In the genomic region with DNA sequence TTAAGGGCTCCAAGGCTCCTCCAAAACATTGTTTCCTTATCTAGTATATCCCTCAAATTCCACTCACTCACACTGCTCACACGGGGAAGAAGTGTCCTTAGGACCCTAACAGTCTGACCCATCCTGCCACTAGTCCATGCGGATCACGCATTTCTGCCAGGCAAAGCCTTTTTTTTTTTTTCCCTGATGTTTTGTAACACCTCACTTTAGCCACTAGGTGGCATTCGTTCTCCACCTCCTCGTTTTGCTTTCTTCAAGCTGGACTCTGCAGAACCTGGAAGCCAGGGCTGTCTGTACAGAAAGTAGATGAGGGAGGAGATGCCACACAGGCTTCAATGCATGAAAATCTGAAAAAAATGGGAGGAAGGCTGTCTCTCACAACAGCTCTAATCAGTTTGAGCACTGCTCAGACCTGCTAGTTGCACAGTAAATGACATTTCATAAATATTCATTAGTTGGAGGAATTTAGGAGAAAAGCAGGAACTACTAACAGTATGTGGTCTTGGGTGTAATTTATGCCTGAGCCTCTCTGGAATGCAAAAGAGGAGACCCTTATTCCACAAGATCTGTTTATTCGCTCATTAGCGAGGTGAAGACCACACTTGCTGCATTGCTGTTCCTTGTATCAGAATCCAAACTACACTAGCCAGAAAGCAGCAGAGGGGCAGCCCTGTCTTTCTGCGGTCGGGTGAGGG, we compare ENCODE assay signal across 9 mouse cellular contexts. TPM values are rescaled to one million over a fixed set of nuclear protein-coding genes. Genes with fewer than 3 reads are reported as not detected.
DNase-seq lines count a peak whose midpoint lies in the region; ATAC-seq and TF ChIP-seq lines count a peak whose summit lies in the region.
"Had no signal": no experiment of that assay in that cellular context is flagged by ENCODE, and none has a peak within 500 bp of the region (broad histone marks: within the 10 kb centered on the region; RNA-seq: fewer than 3 reads in every experiment).

No protein-coding gene starts in this region.

- no peak for TF ChIP-seq POLR2A in bone marrow, adult 2 months (IDR thresholded peaks at IDR 0.05; ENCODE audit: borderline replicate concordance, control insufficient read depth, low read depth, low read length)

- no peak overlapping the region for H3K4me3 ChIP-seq in bone marrow, adult 2 months (replicated peaks; ENCODE audit: control insufficient read depth, low read depth, low read length)
- H3K4me3 ChIP-seq in embryonic facial prominence, embryonic 12.5 days = no peak overlapping the region
- H3K4me3 ChIP-seq in hindbrain, embryonic 13.5 days = no peak overlapping the region
- H3K4me3 ChIP-seq: erythroblast, embryonic 14.5 days had no signal

- no peak overlapping the region for H3K27ac ChIP-seq in bone marrow, adult 2 months (ENCODE audit: control insufficient read depth, insufficient read depth, low read depth, low read length, poor library complexity)
- H3K27ac ChIP-seq in embryonic facial prominence, embryonic 12.5 days = no peak overlapping the region
- 0 out of 2 replicates have a peak overlapping the region, but pooled peaks have one; percentile 58 for H3K27ac ChIP-seq in hindbrain, embryonic 13.5 days

- no peak overlapping the region for H3K4me2 ChIP-seq in embryonic facial prominence, embryonic 12.5 days (replicated peaks)
- H3K4me2 ChIP-seq in hindbrain, embryonic 13.5 days = no peak overlapping the region

- no peak overlapping the region for H3K9ac ChIP-seq in embryonic facial prominence, embryonic 12.5 days
- 0 out of 2 replicates have a peak overlapping the region, but pooled peaks have one; percentile 35 for H3K9ac ChIP-seq in hindbrain, embryonic 13.5 days

- H3K36me3 ChIP-seq in embryonic facial prominence, embryonic 12.5 days = no peaks in the 10 kb centered on the region
- H3K36me3 ChIP-seq in hindbrain, embryonic 13.5 days = no peaks in the 10 kb centered on the region
- H3K36me3 ChIP-seq in splenic B cell, adult 2 months (ENCODE audit: control insufficient read depth, insufficient read depth, low read length, poor library complexity, severe bottlenecking) = no peaks in the 10 kb centered on the region

- 22% methylated on average over 9 of the region's 9 CpGs for whole genome bisulfite sequencing in bone marrow, adult 2 months
- WGBS in embryonic facial prominence, embryonic 12.5 days = 21% methylated on average over 9 of the region's 9 CpGs
- WGBS in hindbrain, embryonic 13.5 days = 14% methylated on average over 9 of the region's 9 CpGs

- peak; percentile 32; the same call in 1 of the 2 replicates for TF ChIP-seq CTCF in bone marrow, adult 2 months (IDR thresholded peaks at IDR 0.05; ENCODE audit: control insufficient read depth, insufficient read depth, low read length)

- peak; percentile 1 for DNase-seq in spleen, adult 12 weeks (ENCODE audit: low spot score)
- no peak for DNase-seq in spleen, postnatal 4 days (ENCODE audit: low spot score in 2 of 2)
- DNase-seq in layer of hippocampus, postnatal 10 days (ENCODE audit: low spot score in 2 of 2) = peak; percentile 55 to 73
- peak; percentile 79 for DNase-seq in mesoderm, embryonic 11.5 days (ENCODE audit: low read depth, low spot score)
- peak; percentile 49 for DNase-seq in splenic B cell, adult 2 months (ENCODE audit: low read depth, low spot score)

- H3K27me3 ChIP-seq in embryonic facial prominence, embryonic 12.5 days = no peaks in the 10 kb centered on the region
- H3K27me3 ChIP-seq in hindbrain, embryonic 13.5 days = no peaks in the 10 kb centered on the region
- H3K27me3 ChIP-seq in splenic B cell, adult 2 months (ENCODE audit: control insufficient read depth, insufficient read depth, low read length, poor library complexity, severe bottlenecking) = no peaks in the 10 kb centered on the region

- H3K4me1 ChIP-seq in bone marrow, adult 2 months (ENCODE audit: control insufficient read depth, insufficient read depth, low read length) = no peaks in the 10 kb centered on the region
- 0 out of 2 replicates have a peak, but pooled peaks cover 5% of the 10 kb centered on the region for H3K4me1 ChIP-seq in embryonic facial prominence, embryonic 12.5 days
- H3K4me1 ChIP-seq in hindbrain, embryonic 13.5 days (replicated peaks) = peaks cover 8% of the 10 kb centered on the region

- no peaks in the 10 kb centered on the region for H3K9me3 ChIP-seq in embryonic facial prominence, embryonic 12.5 days
- H3K9me3 ChIP-seq in hindbrain, embryonic 13.5 days = no peaks in the 10 kb centered on the region

- 0 out of 2 replicates have a peak, but pooled peaks have one; percentile 35 for ATAC-seq in embryonic facial prominence, embryonic 12.5 days (ENCODE audit: insufficient number of reproducible peaks, insufficient read depth, low FRiP score, low TSS enrichment)
- peak; percentile 89 for ATAC-seq in hindbrain, embryonic 13.5 days (ENCODE audit: low FRiP score)

RNA-seq across cellular contexts. Expression of a gene that starts 6.9 kb away (rescaled TPM):
- polyA plus RNA-seq in bone marrow, adult 2 months (2011; ENCODE audit: insufficient read depth, insufficient read length, low replicate concordance, missing spikeins) = not detected in 2 replicates
- polyA plus RNA-seq in embryonic facial prominence, embryonic 12.5 days (2016; fragmentation: Nextera tagmentation; extraction: Ambion mirVana) = 0.08 and 0.17 TPM in 2 replicates
- polyA plus RNA-seq in hindbrain, embryonic 13.5 days (2015; fragmentation: Nextera tagmentation; extraction: Ambion mirVana) = 0.28 and 0.42 TPM in 2 replicates
- total RNA-seq in layer of hippocampus, postnatal 10 days (2021) = 1 to 10 TPM; 1.5 to 1.8 TPM
- polyA plus RNA-seq: erythroblast, embryonic 14.5 days had no signal

RNA-seq across cellular contexts. Expression of a gene that starts 56.9 kb away (rescaled TPM):
- polyA plus RNA-seq in bone marrow, adult 2 months (2011; ENCODE audit: insufficient read depth, insufficient read length, low replicate concordance, missing spikeins) = 41.5 and 45.7 TPM in 2 replicates
- polyA plus RNA-seq in embryonic facial prominence, embryonic 12.5 days (2016; fragmentation: Nextera tagmentation; extraction: Ambion mirVana) = 53.4 and 56.3 TPM in 2 replicates
- 57.8 and 58.4 TPM in 2 replicates for polyA plus RNA-seq in hindbrain, embryonic 13.5 days (2015; fragmentation: Nextera tagmentation; extraction: Ambion mirVana)
- 10 to 100 TPM; 79.6 to 80.6 TPM for total RNA-seq in layer of hippocampus, postnatal 10 days (2021)

Comparison
In these comparisons a context has a peak if more than half of its experiments do, and no peak if none do; other contexts are left out.
1. DNase-seq: peak in spleen, adult 12 weeks (single experiment), layer of hippocampus, postnatal 10 days (2 of 2), mesoderm, embryonic 11.5 days (single experiment) and splenic B cell, adult 2 months (single experiment); none in spleen, postnatal 4 days (0 of 2).